Mouse (Mus musculus) embryonic facial prominence, embryonic 12.5 days (tissue): Measurements from ENCODE around the gene Itga4. TPM values are rescaled to one million over a fixed set of nuclear protein-coding genes. Genes with fewer than 3 reads are reported as not detected.

Source experiments
- ATAC-seq: fragments of 200-750 bp; cut with Nextera tagmentation; 2 replicates; pipeline ENCODE4 v1.8.0; 2017; ENCODE audit not compliant: insufficient number of reproducible peaks, insufficient read depth, low FRiP score, low TSS enrichment
- H3K27ac ChIP-seq: fragments of 300-500 bp; sonication (generic); 2 replicates; pipeline ENCODE4 v1.5.1; 2016; ENCODE audit warnings: mild to moderate bottlenecking
- H3K27me3 ChIP-seq: fragments of 300-500 bp; sonication (generic); 2 replicates; pipeline ENCODE4 v1.6.1; 2016; ENCODE audit warnings: mild to moderate bottlenecking, moderate library complexity
- H3K36me3 ChIP-seq: fragments of 300-500 bp; sonication (generic); 2 replicates; pipeline ENCODE4 v1.6.1; 2016; ENCODE audit warnings: mild to moderate bottlenecking
- H3K4me1 ChIP-seq: fragments of 300-500 bp; sonication (generic); 2 replicates; pipeline ENCODE4 v1.6.1; 2016
- H3K4me2 ChIP-seq: fragments of 300-500 bp; sonication (generic); replicated peaks from 2 replicates; pipeline ENCODE4 v1.6.1; 2016; ENCODE audit warnings: mild to moderate bottlenecking, moderate library complexity
- H3K4me3 ChIP-seq: fragments of 300-500 bp; sonication (generic); 2 replicates; pipeline ENCODE4 v1.5.1; 2016; ENCODE audit warnings: mild to moderate bottlenecking
- H3K9ac ChIP-seq: fragments of 300-500 bp; sonication (generic); 2 replicates; pipeline ENCODE4 v1.6.1; 2016; ENCODE audit warnings: mild to moderate bottlenecking, moderate library complexity
- H3K9me3 ChIP-seq: fragments of 300-500 bp; sonication (generic); 2 replicates; pipeline ENCODE4 v1.6.1; 2016; ENCODE audit warnings: mild to moderate bottlenecking, moderate library complexity
- WGBS: fragments of 180-500 bp; shearing (Covaris S2); methylation state at CpG from one replicate; pipeline ENCODE4 v1.1.7; 2016; 5-methylcytosine and 5-hydroxymethylcytosine counted together
- polyA plus RNA-seq: library from polyadenylated mRNA; unstranded; fragments of >200 nt; fragmentation: Nextera tagmentation; extraction: Ambion mirVana; gene quantifications from 2 replicates; pipeline ENCODE4 v1.2.1, GENCODE M21; 2016

Itga4 gene
- polyA plus RNA-seq: 8.2 and 10.9 TPM in 2 replicates

GRCm38 (mm10) chr2:79255192-79256000 lies at the start of gene Itga4:
Itga4 (plus strand) TSS chr2:79255426.
- Histone ChIP-seq H3K4me1 (peaks cover 19% of the 10 kb centered on the region), H3K36me3 (no peaks in the 10 kb centered on the region), H3K27me3 (no peaks in the 10 kb centered on the region), H3K9ac (peak within 1 kb of the TSS; percentile 48), H3K4me2 (peak within 1 kb of the TSS; percentile 87), H3K4me3 (peak within 1 kb of the TSS; percentile 47), H3K9me3 (no peaks in the 10 kb centered on the region), H3K27ac (0 out of 2 replicates have a peak within 1 kb of the TSS, but pooled peaks have one; percentile 30)
- under 1% methylated on average over 38 of the region's 41 CpGs for WGBS
- ATAC-seq: peak; percentile 84

GRCm38 (mm10) chr2:79206191-79206755 lies 49.0 kb upstream of the Itga4 start:
- no peak for ATAC-seq

GRCm38 (mm10) chr2:79214982-79215381 lies 40.2 kb upstream of the Itga4 start:
- no peak overlapping the region for H3K9ac ChIP-seq
- H3K9me3 ChIP-seq: no peaks in the 10 kb centered on the region
- no peaks in the 10 kb centered on the region for H3K36me3 ChIP-seq
- H3K27me3 ChIP-seq: no peaks in the 10 kb centered on the region
- no peak overlapping the region for H3K4me3 ChIP-seq
- ATAC-seq: no peak
- no peak overlapping the region for H3K4me2 ChIP-seq
- no peak overlapping the region for H3K27ac ChIP-seq
- 0 out of 2 replicates have a peak, but pooled peaks cover 5% of the 10 kb centered on the region for H3K4me1 ChIP-seq

More at GRCm38 (mm10) chr2:79206191-79206755, 49.0 kb upstream of the Itga4 start:
- H3K4me2 ChIP-seq: no peak overlapping the region
- 65% methylated on average over 4 of the region's 4 CpGs for WGBS
- no peaks in the 10 kb centered on the region for H3K36me3 ChIP-seq
- no peaks in the 10 kb centered on the region for H3K27me3 ChIP-seq
- no peaks in the 10 kb centered on the region for H3K4me1 ChIP-seq
- H3K9ac ChIP-seq: no peak overlapping the region
- H3K4me3 ChIP-seq: no peak overlapping the region
- no peaks in the 10 kb centered on the region for H3K9me3 ChIP-seq
- H3K27ac ChIP-seq: no peak overlapping the region

- H3K4me1 ChIP-seq: 0 out of 2 replicates have a peak, but pooled peaks cover 5% of the 10 kb centered on the region
- H3K27ac ChIP-seq: no peak overlapping the region
- H3K4me3 ChIP-seq: no peak overlapping the region
- H3K9me3 ChIP-seq: no peaks in the 10 kb centered on the region
- 62% methylated on average over 3 of the region's 3 CpGs for WGBS
- no peak overlapping the region for H3K9ac ChIP-seq
- ATAC-seq: no peak
- H3K27me3 ChIP-seq: no peaks in the 10 kb centered on the region
- H3K36me3 ChIP-seq: no peaks in the 10 kb centered on the region
- H3K4me2 ChIP-seq: no peak overlapping the region
These were observed 39.7 kb upstream of the Itga4 start for GRCm38 (mm10) chr2:79215479-79215878.

- Histone ChIP-seq H3K4me2 (no peak overlapping the region), H3K4me1 (0 out of 2 replicates have a peak, but pooled peaks cover 2% of the 10 kb centered on the region), H3K27me3 (no peaks in the 10 kb centered on the region), H3K36me3 (no peaks in the 10 kb centered on the region), H3K4me3 (no peak overlapping the region), H3K9me3 (no peaks in the 10 kb centered on the region), H3K27ac (no peak overlapping the region), H3K9ac (no peak overlapping the region)
- WGBS: 83% methylated on average over 3 of the region's 3 CpGs
- no peak for ATAC-seq
These were observed 30.4 kb upstream of the Itga4 start for GRCm38 (mm10) chr2:79224714-79225426.

- Histone ChIP-seq H3K27ac (no peak overlapping the region), H3K4me3 (no peak overlapping the region), H3K36me3 (no peaks in the 10 kb centered on the region), H3K9ac (no peak overlapping the region), H3K9me3 (no peaks in the 10 kb centered on the region), H3K4me1 (0 out of 2 replicates have a peak, but pooled peaks cover 2% of the 10 kb centered on the region), H3K27me3 (no peaks in the 10 kb centered on the region), H3K4me2 (no peak overlapping the region)
- WGBS: 82% methylated on average over 4 of the region's 4 CpGs
- no peak for ATAC-seq
These were observed 27.4 kb upstream of the Itga4 start for GRCm38 (mm10) chr2:79227805-79228241.

GRCm38 (mm10) chr2:79231056-79231949 lies 23.9 kb upstream of the Itga4 start:
- Histone ChIP-seq H3K4me1 (0 out of 2 replicates have a peak, but pooled peaks cover 2% of the 10 kb centered on the region), H3K4me2 (no peak overlapping the region), H3K27me3 (no peaks in the 10 kb centered on the region), H3K9me3 (no peaks in the 10 kb centered on the region), H3K9ac (no peak overlapping the region), H3K27ac (no peak overlapping the region), H3K4me3 (no peak overlapping the region), H3K36me3 (no peaks in the 10 kb centered on the region)
- WGBS: 76% methylated on average over 4 of the region's 4 CpGs
- no peak for ATAC-seq

GRCm38 (mm10) chr2:79235767-79236487 lies 19.3 kb upstream of the Itga4 start:
- ATAC-seq: no peak
- H3K4me1 ChIP-seq: no peaks in the 10 kb centered on the region
- H3K27ac ChIP-seq: no peak overlapping the region
- H3K4me2 ChIP-seq: no peak overlapping the region
- 71% methylated on average over 8 of the region's 8 CpGs for WGBS
- no peak overlapping the region for H3K9ac ChIP-seq
- no peak overlapping the region for H3K4me3 ChIP-seq
- no peaks in the 10 kb centered on the region for H3K9me3 ChIP-seq
- H3K27me3 ChIP-seq: no peaks in the 10 kb centered on the region
- no peaks in the 10 kb centered on the region for H3K36me3 ChIP-seq

GRCm38 (mm10) chr2:79237216-79237615 lies 18.0 kb upstream of the Itga4 start:
- 74% methylated on average over 6 of the region's 6 CpGs for WGBS
- Histone ChIP-seq H3K36me3 (no peaks in the 10 kb centered on the region), H3K4me3 (no peak overlapping the region)

GRCm38 (mm10) chr2:79244276-79244675 lies 10.9 kb upstream of the Itga4 start:
- 88% methylated on average over 5 of the region's 5 CpGs for WGBS
- H3K4me2 ChIP-seq: no peak overlapping the region
- H3K4me1 ChIP-seq: no peaks in the 10 kb centered on the region; the same call in 1 of the 2 replicates
- ATAC-seq: no peak
- H3K9me3 ChIP-seq: no peaks in the 10 kb centered on the region
- H3K9ac ChIP-seq: no peak overlapping the region
- no peak overlapping the region for H3K4me3 ChIP-seq
- H3K27ac ChIP-seq: no peak overlapping the region
- no peaks in the 10 kb centered on the region for H3K36me3 ChIP-seq
- no peaks in the 10 kb centered on the region for H3K27me3 ChIP-seq

More at GRCm38 (mm10) chr2:79237216-79237615, 18.0 kb upstream of the Itga4 start:
- Histone ChIP-seq H3K9ac (no peak overlapping the region), H3K9me3 (no peaks in the 10 kb centered on the region), H3K4me1 (no peaks in the 10 kb centered on the region; the same call in 1 of the 2 replicates), H3K27me3 (no peaks in the 10 kb centered on the region), H3K4me2 (no peak overlapping the region), H3K27ac (no peak overlapping the region)
- no peak for ATAC-seq
